Mouse (Mus musculus): Measurements from ENCODE around the gene Adcy7. TPM values are rescaled to one million over a fixed set of nuclear protein-coding genes. Genes with fewer than 3 reads are reported as not detected.

The Adcy7 gene
- total RNA-seq (2023), result 100 to 1,000 TPM; 162 to 166 TPM

DNA sequence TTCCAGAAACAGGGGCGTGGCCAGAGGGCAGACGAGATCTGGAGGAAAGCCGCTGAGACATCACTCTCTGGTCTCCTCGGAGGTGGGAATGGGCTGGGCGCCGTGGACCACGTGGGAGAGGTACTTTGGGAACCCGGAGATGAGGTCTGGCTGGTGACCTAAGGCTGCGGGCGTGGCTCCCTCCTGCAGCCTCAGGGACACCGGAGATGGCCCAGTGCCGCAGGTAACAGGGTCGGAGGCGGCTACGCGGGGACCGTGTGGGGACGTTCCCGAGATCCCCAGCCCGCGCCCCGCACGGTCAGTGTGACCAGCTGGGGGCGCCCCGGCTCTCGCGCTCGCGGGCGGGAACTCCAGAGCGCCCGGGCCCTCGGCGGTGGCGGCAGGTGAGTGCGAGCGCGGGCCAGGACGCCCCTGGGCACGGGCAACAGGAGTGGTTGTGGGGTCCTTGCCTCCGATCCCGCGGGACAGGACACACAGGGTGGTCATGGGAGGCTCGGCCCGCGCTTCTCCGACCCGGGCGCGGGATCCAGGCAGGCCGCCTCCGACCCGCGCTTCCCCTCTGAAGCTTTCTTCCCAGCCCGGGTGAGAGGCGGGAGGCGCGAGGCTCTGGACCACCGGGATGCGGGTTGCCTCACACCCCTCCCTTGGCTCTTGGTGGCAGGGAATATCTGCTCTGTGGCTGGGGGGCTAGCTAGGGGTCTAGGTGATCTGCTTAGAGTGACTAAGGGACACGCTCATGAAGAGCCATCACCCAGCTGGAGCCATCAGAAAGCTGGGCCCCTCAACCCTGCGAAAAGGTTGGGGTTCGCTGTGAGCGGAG is at the start of gene Adcy7:
Gene Adcy7 (plus strand): TSS at position 173 of the 820 bp plus-strand sequence.

DNA sequence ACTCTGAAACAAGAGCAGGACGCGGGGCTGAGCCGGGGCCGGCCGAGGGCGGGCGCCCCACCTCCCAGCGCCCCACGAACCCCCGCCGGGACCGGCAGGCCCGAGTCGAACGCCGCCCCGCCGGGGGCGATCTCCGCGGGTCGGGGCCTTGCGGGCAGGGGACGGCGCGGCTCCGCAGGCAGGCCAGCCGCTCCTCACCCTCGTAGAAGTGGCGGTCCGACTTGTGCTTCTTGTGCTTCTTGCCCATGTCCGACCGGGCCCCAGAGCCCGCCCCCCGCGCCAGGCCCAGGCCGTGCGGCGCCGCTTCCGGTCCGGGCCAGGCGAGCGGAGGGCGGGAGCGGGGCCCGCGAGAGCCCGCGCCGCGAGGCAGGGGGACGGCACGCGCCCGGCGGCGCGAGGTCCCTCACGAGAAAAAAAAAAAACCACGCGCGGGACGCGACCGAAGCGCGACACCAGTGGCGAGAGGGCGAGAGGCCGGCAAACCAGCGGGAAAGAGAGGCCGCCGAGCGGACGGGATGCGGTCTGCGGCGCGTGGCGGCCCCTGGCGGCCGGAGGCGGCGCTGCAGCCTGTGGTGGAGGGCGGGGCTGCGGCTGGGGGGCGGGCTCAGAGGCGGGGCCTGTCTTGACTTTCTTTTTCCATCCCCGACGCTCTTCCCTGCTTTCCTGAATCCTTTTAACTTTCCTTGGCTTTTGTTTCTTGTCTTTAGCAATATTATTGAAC is 89.7 kb downstream of the Adcy7 start, which contains the start of gene Brd7:
Gene Brd7 (minus strand): TSS at position 487 of the 721 bp plus-strand sequence.

Other genes starting within 250 kb of the Adcy7 start
- gene Cnep1r1, start 153.6 kb upstream of the Adcy7 start, total RNA-seq (2023), result 10 to 100 TPM; 23.6 to 27.6 TPM
- gene Heatr3, start 134.5 kb upstream of the Adcy7 start, total RNA-seq (2023), result 10 to 100 TPM; 27.7 to 28.0 TPM
- 10 to 100 TPM; 36.9 to 39.0 TPM for gene Tent4b, start 73.2 kb upstream of the Adcy7 start, total RNA-seq (2023)
- 10 to 100 TPM; 69.7 to 81.6 TPM for gene Brd7, start 89.8 kb downstream of the Adcy7 start, total RNA-seq (2023)
- gene Nkd1, start 249.0 kb downstream of the Adcy7 start, total RNA-seq (2023), result not detected

All from monocyte, adult 59 days (primary cell).